8 mouse cellular contexts compared by ENCODE assay signal in genomic region chr4:124703406-124703805, GRCm38 (mm10). TPM values are rescaled to one million over a fixed set of nuclear protein-coding genes. Genes with fewer than 3 reads are reported as not detected.
DNase-seq lines count a peak whose midpoint lies in the region; ATAC-seq lines count a peak whose summit lies in the region.

No protein-coding gene starts in this region.

- no peak overlapping the region for H3K4me3 ChIP-seq in forebrain, embryonic 15.5 days
- no peak overlapping the region for H3K4me3 ChIP-seq in hindbrain, embryonic 16.5 days (ENCODE audit: low read length)

- peak overlapping the region; percentile 29; the same call in 1 of the 2 replicates for H3K27ac ChIP-seq in forebrain, embryonic 15.5 days (replicated peaks)
- H3K27ac ChIP-seq in hindbrain, embryonic 16.5 days (ENCODE audit: low read depth, low read length), result no peak overlapping the region

- no peak overlapping the region for H3K4me2 ChIP-seq in forebrain, embryonic 15.5 days (replicated peaks)
- 0 out of 2 replicates have a peak overlapping the region, but pooled peaks have one; percentile 3 for H3K4me2 ChIP-seq in hindbrain, embryonic 16.5 days (ENCODE audit: low read length)

- ATAC-seq in forebrain, embryonic 15.5 days (replicated peaks), result no peak
- ATAC-seq in hindbrain, embryonic 16.5 days, result no peak

- DNase-seq in thymus, adult 18-20 months, result peak; percentile 23 to 41
- no peak for DNase-seq in thymus, postnatal 0 days (ENCODE audit: low spot score)
- peak; percentile 81 for DNase-seq in skeletal muscle tissue, adult 2 months (ENCODE audit: low read depth, low spot score)
- no peak for DNase-seq in adrenal gland, postnatal 10 days
- no peak for DNase-seq in spleen, postnatal 10 days (ENCODE audit: low spot score in 2 of 2)
- no peak for DNase-seq in cerebellum, adult 8-10 months

- no peaks in the 10 kb centered on the region for H3K36me3 ChIP-seq in forebrain, embryonic 15.5 days
- no peaks in the 10 kb centered on the region for H3K36me3 ChIP-seq in hindbrain, embryonic 16.5 days (ENCODE audit: control insufficient read depth, insufficient read depth, low read length)

- WGBS in forebrain, embryonic 15.5 days, result 46% methylated on average over 2 of the region's 2 CpGs
- WGBS in hindbrain, embryonic 16.5 days, result 59% methylated on average over 2 of the region's 2 CpGs

- H3K4me1 ChIP-seq in forebrain, embryonic 15.5 days, result peaks cover 49% of the 10 kb centered on the region
- H3K4me1 ChIP-seq in hindbrain, embryonic 16.5 days (ENCODE audit: control insufficient read depth, insufficient read depth, low read depth, low read length), result peaks cover 20% of the 10 kb centered on the region

- H3K9me3 ChIP-seq in forebrain, embryonic 15.5 days, result no peaks in the 10 kb centered on the region
- H3K9me3 ChIP-seq in hindbrain, embryonic 16.5 days (ENCODE audit: control insufficient read depth, low read length), result no peaks in the 10 kb centered on the region

- H3K27me3 ChIP-seq in forebrain, embryonic 15.5 days, result no peaks in the 10 kb centered on the region
- peaks cover 8% of the 10 kb centered on the region; the same call in 1 of the 2 replicates for H3K27me3 ChIP-seq in hindbrain, embryonic 16.5 days (replicated peaks; ENCODE audit: control insufficient read depth, insufficient read depth, low read length)

- no peak overlapping the region for H3K9ac ChIP-seq in forebrain, embryonic 15.5 days (replicated peaks)
- H3K9ac ChIP-seq in hindbrain, embryonic 16.5 days (ENCODE audit: low read depth, low read length), result no peak overlapping the region

RNA-seq across cellular contexts. Expression of gene Fhl3, which starts 2.9 kb away (rescaled TPM):
- 9.4 and 10.2 TPM in 2 replicates for polyA plus RNA-seq in thymus, postnatal 0 days (2015; fragmentation: Nextera tagmentation; extraction: Ambion mirVana)
- polyA plus RNA-seq in forebrain, embryonic 15.5 days (2015; fragmentation: Nextera tagmentation; extraction: Ambion mirVana), result 1.6 and 2.2 TPM in 2 replicates
- 1.5 and 2.1 TPM in 2 replicates for polyA plus RNA-seq in hindbrain, embryonic 16.5 days (2015; fragmentation: Nextera tagmentation; extraction: Ambion mirVana)
- total RNA-seq in adrenal gland, postnatal 10 days (2021), result 10 to 100 TPM in 1 of 2 experiments, 1 to 10 TPM in 1; 9.5 to 15.8 TPM

RNA-seq across cellular contexts. Expression of gene Utp11, which starts 10.0 kb away (rescaled TPM):
- polyA plus RNA-seq in thymus, postnatal 0 days (2015; fragmentation: Nextera tagmentation; extraction: Ambion mirVana), result 76.4 and 76.7 TPM in 2 replicates
- 44.4 and 46.0 TPM in 2 replicates for polyA plus RNA-seq in forebrain, embryonic 15.5 days (2015; fragmentation: Nextera tagmentation; extraction: Ambion mirVana)
- polyA plus RNA-seq in hindbrain, embryonic 16.5 days (2015; fragmentation: Nextera tagmentation; extraction: Ambion mirVana), result 37.9 TPM in 2 replicates
- total RNA-seq in adrenal gland, postnatal 10 days (2021), result 10 to 100 TPM; 29.4 to 29.9 TPM

RNA-seq across cellular contexts. Expression of gene Sf3a3, which starts 11.2 kb away (rescaled TPM):
- polyA plus RNA-seq in thymus, postnatal 0 days (2015; fragmentation: Nextera tagmentation; extraction: Ambion mirVana), result 136 and 155 TPM in 2 replicates
- 132 and 133 TPM in 2 replicates for polyA plus RNA-seq in forebrain, embryonic 15.5 days (2015; fragmentation: Nextera tagmentation; extraction: Ambion mirVana)
- 86.1 and 93.2 TPM in 2 replicates for polyA plus RNA-seq in hindbrain, embryonic 16.5 days (2015; fragmentation: Nextera tagmentation; extraction: Ambion mirVana)
- total RNA-seq in adrenal gland, postnatal 10 days (2021), result 10 to 100 TPM; 39.2 to 40.3 TPM

RNA-seq across cellular contexts. Expression of gene Inpp5b, which starts 38.2 kb away (rescaled TPM):
- 45.8 and 46.8 TPM in 2 replicates for polyA plus RNA-seq in thymus, postnatal 0 days (2015; fragmentation: Nextera tagmentation; extraction: Ambion mirVana)
- polyA plus RNA-seq in forebrain, embryonic 15.5 days (2015; fragmentation: Nextera tagmentation; extraction: Ambion mirVana), result 22.6 and 25.2 TPM in 2 replicates
- polyA plus RNA-seq in hindbrain, embryonic 16.5 days (2015; fragmentation: Nextera tagmentation; extraction: Ambion mirVana), result 18.4 and 23.7 TPM in 2 replicates
- 10 to 100 TPM; 20.4 to 25.4 TPM for total RNA-seq in adrenal gland, postnatal 10 days (2021)

RNA-seq across cellular contexts. Expression of gene Pou3f1, which starts 46.8 kb away (rescaled TPM):
- polyA plus RNA-seq in thymus, postnatal 0 days (2015; fragmentation: Nextera tagmentation; extraction: Ambion mirVana), result 0.12 and 0.18 TPM in 2 replicates
- 21.5 and 21.8 TPM in 2 replicates for polyA plus RNA-seq in forebrain, embryonic 15.5 days (2015; fragmentation: Nextera tagmentation; extraction: Ambion mirVana)
- 3.0 and 6.7 TPM in 2 replicates for polyA plus RNA-seq in hindbrain, embryonic 16.5 days (2015; fragmentation: Nextera tagmentation; extraction: Ambion mirVana)
- total RNA-seq in adrenal gland, postnatal 10 days (2021), result under 1 TPM; 0.24 to 0.27 TPM

Comparison
In these comparisons a context has a peak if more than half of its experiments do, and no peak if none do; other contexts are left out.
1. DNase-seq: peak in thymus, adult 18-20 months (2 of 2) and skeletal muscle tissue, adult 2 months (single experiment); none in thymus, postnatal 0 days (single experiment), adrenal gland, postnatal 10 days (single experiment), spleen, postnatal 10 days (0 of 2) and cerebellum, adult 8-10 months (single experiment).